Mouse (Mus musculus) lung, postnatal 4 days (tissue): Measurements from ENCODE around the gene Bbs12.

Experiments
- DNase-seq, 2 experiments: peaks; one replicate each; pipeline ENCODE4 v3.0.0; 2021

The Bbs12 gene

GRCm38 (mm10) chr3:37328489-37328888 lies 16.1 kb downstream of the Bbs12 start:
- DNase-seq, result no peak

GRCm38 (mm10) chr3:37329963-37330362 lies 17.6 kb downstream of the Bbs12 start:
- DNase-seq, result no peak

- no peak for DNase-seq
Measured at GRCm38 (mm10) chr3:37331999-37332449, 19.7 kb downstream of the Bbs12 start.

GRCm38 (mm10) chr3:37334053-37334452 lies 21.7 kb downstream of the Bbs12 start:
- no peak for DNase-seq

GRCm38 (mm10) chr3:37341110-37341509 lies 28.8 kb downstream of the Bbs12 start:
- no peak for DNase-seq

- DNase-seq, result no peak
Measured at GRCm38 (mm10) chr3:37342811-37343210, 30.5 kb downstream of the Bbs12 start.

GRCm38 (mm10) chr3:37347671-37348070 lies 35.3 kb downstream of the Bbs12 start:
- no peak for DNase-seq

GRCm38 (mm10) chr3:37348221-37349165 lies 36.1 kb downstream of the Bbs12 start, which contains the start of gene Fgf2:
Fgf2 (plus strand) TSS chr3:37348346.
- peak; percentile 58 to 71 for DNase-seq

- no peak for DNase-seq
Measured at GRCm38 (mm10) chr3:37349166-37349548, 36.8 kb downstream of the Bbs12 start.

GRCm38 (mm10) chr3:37350386-37350785 lies 38.0 kb downstream of the Bbs12 start:
- DNase-seq, result no peak

GRCm38 (mm10) chr3:37353951-37354481 lies 41.7 kb downstream of the Bbs12 start:
- no peak for DNase-seq

- no peak for DNase-seq
Measured at GRCm38 (mm10) chr3:37354737-37355136, 42.4 kb downstream of the Bbs12 start.

GRCm38 (mm10) chr3:37360729-37361128 lies 48.4 kb downstream of the Bbs12 start:
- DNase-seq, result peak in 1 of 2 experiments; percentile 50

- DNase-seq, result no peak
Measured at GRCm38 (mm10) chr3:37365144-37365543, 52.8 kb downstream of the Bbs12 start.

- DNase-seq, result peak; percentile 47 to 76
Measured at GRCm38 (mm10) chr3:37365976-37366375, 53.6 kb downstream of the Bbs12 start.

- DNase-seq, result no peak
Measured at GRCm38 (mm10) chr3:37366381-37367053, 54.2 kb downstream of the Bbs12 start.

- no peak for DNase-seq
Measured at GRCm38 (mm10) chr3:37370407-37370806, 58.1 kb downstream of the Bbs12 start.
